Mouse (Mus musculus) lung, embryonic 16.5 days (tissue): ENCODE measurements around the gene Cbll1. TPM values are rescaled to one million over a fixed set of nuclear protein-coding genes. Genes with fewer than 3 reads are reported as not detected.

Experiments used
- ATAC-seq: fragments of 200-750 bp; cut with Nextera tagmentation; 2 replicates; pipeline ENCODE4 v1.8.0; 2017; ENCODE audit warnings: low read depth, mild to moderate bottlenecking, moderate library complexity
- H3K27ac ChIP-seq: fragments of 300-500 bp; sonication (generic); 2 replicates; pipeline ENCODE4 v1.5.1; 2014; ENCODE audit warnings: mild to moderate bottlenecking, control low read depth, low read length
- H3K27me3 ChIP-seq: fragments of 300-500 bp; sonication (generic); 2 replicates; pipeline ENCODE4 v1.6.1; 2014; ENCODE audit warnings: low read depth, low read length, mixed read lengths; ENCODE audit not compliant: control insufficient read depth, insufficient read depth
- H3K36me3 ChIP-seq: fragments of 300-500 bp; sonication (generic); 2 replicates; pipeline ENCODE4 v1.6.1; 2014; ENCODE audit warnings: low read length; ENCODE audit not compliant: control insufficient read depth, insufficient read depth
- H3K4me1 ChIP-seq: fragments of 300-500 bp; sonication (generic); replicated peaks from 2 replicates; pipeline ENCODE4 v1.6.1; 2014; ENCODE audit warnings: low read length, mixed read lengths; ENCODE audit not compliant: control insufficient read depth, insufficient read depth
- H3K4me2 ChIP-seq: fragments of 300-500 bp; sonication (generic); 2 replicates; pipeline ENCODE4 v1.6.1; 2014; ENCODE audit warnings: low read depth, low read length, control low read depth
- H3K4me3 ChIP-seq: fragments of 300-500 bp; sonication (generic); 2 replicates; pipeline ENCODE4 v1.5.1; 2014; ENCODE audit warnings: mild to moderate bottlenecking, low read length, control low read depth
- H3K9ac ChIP-seq: fragments of 300-500 bp; sonication (generic); 2 replicates; pipeline ENCODE4 v1.6.1; 2014; ENCODE audit warnings: low read length, control low read depth
- H3K9me3 ChIP-seq: fragments of 300-500 bp; sonication (generic); 2 replicates; pipeline ENCODE4 v1.6.1; 2016; ENCODE audit warnings: low read length; ENCODE audit not compliant: control insufficient read depth
- WGBS: fragments of 180-500 bp; shearing (Covaris S2); extraction: QIAGEN DNeasy Blood & Tissue Kit; methylation state at CpG from one replicate; pipeline ENCODE4 v1.1.7; 2014; 5-methylcytosine and 5-hydroxymethylcytosine counted together
- polyA plus RNA-seq: library from polyadenylated mRNA; unstranded; fragments of >200 nt; fragmentation: Nextera tagmentation; extraction: Ambion mirVana; gene quantifications from 2 replicates; pipeline ENCODE4 v1.2.1, GENCODE M21; 2015

Gene Cbll1
- polyA plus RNA-seq, 1 experiment from 2014 or later = 16.6 TPM

DNA sequence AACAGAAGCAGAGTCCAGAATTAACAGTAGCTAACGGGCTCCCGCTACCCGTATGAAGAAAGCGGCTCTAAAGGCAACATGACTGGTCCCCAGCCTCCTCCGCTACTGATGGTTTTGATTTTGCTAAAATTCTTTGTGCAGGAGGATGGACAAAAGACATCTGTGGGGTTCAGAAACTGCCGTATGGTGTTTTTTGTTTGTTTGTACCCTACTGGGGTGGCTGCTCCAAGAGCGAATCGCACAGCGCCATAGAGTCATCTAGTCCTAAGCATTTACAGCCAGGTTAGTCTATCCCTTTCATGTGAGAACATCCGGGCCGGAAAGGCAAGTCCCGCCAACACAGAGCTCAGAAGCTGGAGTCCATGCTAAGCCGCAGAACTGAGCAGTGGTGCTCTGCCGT, 32.6 kb upstream of the Cbll1 start:
- Histone ChIP-seq H3K36me3 (no peaks in the 10 kb centered on the region), H3K27me3 (no peaks in the 10 kb centered on the region; the same call in 1 of the 2 replicates), H3K9ac (no peak overlapping the region), H3K4me1 (no peaks in the 10 kb centered on the region), H3K27ac (no peak overlapping the region), H3K9me3 (no peaks in the 10 kb centered on the region), H3K4me2 (no peak overlapping the region), H3K4me3 (no peak overlapping the region)
- no peak for ATAC-seq
- WGBS = 66% methylated on average over 14 of the region's 14 CpGs

DNA sequence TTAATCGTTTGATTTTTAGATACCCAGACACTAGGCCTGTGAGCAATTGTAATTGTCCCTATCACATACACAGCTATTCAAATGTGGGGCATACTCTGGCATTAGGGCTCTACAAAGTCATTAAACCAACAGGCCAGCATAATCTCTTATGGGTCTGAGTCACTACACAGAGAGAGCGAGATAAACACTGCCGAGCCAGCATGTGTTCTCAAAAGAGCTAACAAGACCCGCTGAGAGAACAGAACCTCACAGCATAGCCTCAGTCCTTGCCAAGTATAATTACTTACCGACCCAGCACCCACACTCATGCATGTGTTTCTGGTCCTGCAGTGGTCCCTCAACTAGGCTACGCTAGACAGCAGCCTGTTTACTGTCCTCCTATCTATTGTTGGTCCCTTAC, 28.0 kb upstream of the Cbll1 start:
- Histone ChIP-seq H3K27me3 (no peaks in the 10 kb centered on the region; the same call in 1 of the 2 replicates), H3K36me3 (no peaks in the 10 kb centered on the region), H3K4me1 (no peaks in the 10 kb centered on the region), H3K4me2 (no peak overlapping the region), H3K27ac (no peak overlapping the region), H3K9me3 (no peaks in the 10 kb centered on the region), H3K9ac (no peak overlapping the region), H3K4me3 (no peak overlapping the region)
- ATAC-seq = no peak
- WGBS = 53% methylated on average over 6 of the region's 6 CpGs

DNA sequence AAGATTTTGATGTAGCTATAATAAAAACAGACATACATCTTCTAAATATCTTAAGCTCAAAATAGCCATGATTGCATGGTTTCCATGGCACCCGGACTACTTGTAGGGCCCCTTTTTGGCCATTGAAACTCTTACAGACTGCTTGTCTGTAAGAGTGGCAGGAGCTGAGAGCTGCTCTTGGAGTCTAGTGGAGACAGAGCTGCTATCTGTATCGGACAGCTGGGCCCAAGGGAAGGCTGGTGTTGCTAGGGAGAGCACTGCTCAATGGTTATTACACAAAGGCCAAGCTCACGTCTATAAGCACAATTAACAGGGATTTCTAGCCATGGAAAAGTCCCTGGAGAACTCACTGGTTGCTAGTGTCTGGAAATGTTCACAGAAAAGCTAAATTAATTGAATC, 22.0 kb upstream of the Cbll1 start:
- WGBS = 48% methylated on average over 3 of the region's 3 CpGs
- ATAC-seq = no peak
- no peaks in the 10 kb centered on the region for H3K27me3 ChIP-seq

DNA sequence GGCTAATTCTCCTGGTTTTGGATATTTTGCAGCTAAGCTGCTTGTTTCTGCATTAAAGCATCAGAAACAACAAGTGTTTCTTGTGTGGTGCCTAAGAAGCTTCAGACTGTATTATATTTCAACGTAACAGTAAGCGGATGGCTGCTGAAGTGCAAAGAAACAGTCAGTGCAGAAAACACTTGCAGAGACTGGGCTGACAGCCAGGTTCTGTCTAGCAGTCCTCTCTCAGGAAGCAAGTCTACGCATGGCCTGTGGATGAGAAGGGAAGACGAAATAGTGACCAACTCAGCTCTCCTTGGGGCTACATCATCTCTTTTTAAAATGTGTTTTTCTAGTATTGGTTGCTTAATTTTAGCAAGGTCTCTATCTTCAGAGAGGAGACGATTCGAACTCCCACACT, 20.7 kb upstream of the Cbll1 start:
- H3K4me2 ChIP-seq = no peak overlapping the region
- no peaks in the 10 kb centered on the region for H3K9me3 ChIP-seq
- no peak overlapping the region for H3K27ac ChIP-seq
- no peaks in the 10 kb centered on the region for H3K4me1 ChIP-seq
- no peak overlapping the region for H3K4me3 ChIP-seq
- WGBS = 48% methylated on average over 6 of the region's 6 CpGs
- H3K9ac ChIP-seq = no peak overlapping the region
- H3K27me3 ChIP-seq = no peaks in the 10 kb centered on the region
- ATAC-seq = no peak
- H3K36me3 ChIP-seq = no peaks in the 10 kb centered on the region

More for the DNA sequence above, 22.0 kb upstream of the Cbll1 start:
- Histone ChIP-seq H3K9ac (no peak overlapping the region), H3K9me3 (no peaks in the 10 kb centered on the region), H3K27ac (no peak overlapping the region), H3K4me2 (no peak overlapping the region), H3K4me1 (no peaks in the 10 kb centered on the region), H3K4me3 (no peak overlapping the region), H3K36me3 (no peaks in the 10 kb centered on the region)

DNA sequence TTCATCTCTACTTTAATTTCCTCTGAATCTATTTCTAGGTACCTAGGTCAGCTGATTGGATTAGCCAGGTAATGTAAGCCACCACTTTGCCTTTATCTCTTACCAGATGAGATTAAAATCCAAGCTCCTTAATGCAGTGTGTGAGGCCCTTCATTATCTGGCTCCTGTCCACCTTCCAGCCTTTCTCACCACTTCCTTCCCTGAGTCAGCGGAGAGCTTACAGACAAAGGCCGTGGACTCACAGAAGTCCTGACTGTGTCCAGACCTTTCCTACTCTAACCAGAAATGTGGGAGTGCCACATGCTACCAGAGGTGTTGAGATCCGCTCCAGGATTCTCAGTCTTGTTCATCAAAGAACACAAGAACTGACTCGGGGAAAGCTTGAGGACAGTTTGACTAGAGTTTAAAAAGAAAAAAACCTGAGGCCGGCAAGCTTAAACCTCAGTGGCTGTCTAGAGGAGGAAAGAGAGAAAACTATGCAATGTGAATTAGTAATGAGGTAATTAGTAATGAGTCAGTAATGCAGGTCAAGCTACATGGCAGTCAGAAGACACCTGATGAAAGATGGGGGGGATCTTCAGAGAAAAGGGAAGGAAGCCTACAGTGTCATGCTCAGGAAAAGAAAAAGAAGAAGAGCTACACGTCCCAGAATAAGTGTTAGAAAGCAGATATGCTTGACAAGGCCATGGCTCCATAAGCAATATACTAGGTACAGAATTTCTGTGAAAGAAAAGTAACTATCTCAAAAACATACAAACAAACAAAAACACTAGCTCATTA, 14.5 kb upstream of the Cbll1 start:
- Histone ChIP-seq H3K4me2 (no peak overlapping the region), H3K4me1 (no peaks in the 10 kb centered on the region), H3K27ac (no peak overlapping the region), H3K36me3 (no peaks in the 10 kb centered on the region), H3K27me3 (no peaks in the 10 kb centered on the region), H3K9ac (no peak overlapping the region), H3K9me3 (no peaks in the 10 kb centered on the region), H3K4me3 (no peak overlapping the region)
- ATAC-seq = no peak
- whole genome bisulfite sequencing = 64% methylated on average over 6 of the region's 6 CpGs

DNA sequence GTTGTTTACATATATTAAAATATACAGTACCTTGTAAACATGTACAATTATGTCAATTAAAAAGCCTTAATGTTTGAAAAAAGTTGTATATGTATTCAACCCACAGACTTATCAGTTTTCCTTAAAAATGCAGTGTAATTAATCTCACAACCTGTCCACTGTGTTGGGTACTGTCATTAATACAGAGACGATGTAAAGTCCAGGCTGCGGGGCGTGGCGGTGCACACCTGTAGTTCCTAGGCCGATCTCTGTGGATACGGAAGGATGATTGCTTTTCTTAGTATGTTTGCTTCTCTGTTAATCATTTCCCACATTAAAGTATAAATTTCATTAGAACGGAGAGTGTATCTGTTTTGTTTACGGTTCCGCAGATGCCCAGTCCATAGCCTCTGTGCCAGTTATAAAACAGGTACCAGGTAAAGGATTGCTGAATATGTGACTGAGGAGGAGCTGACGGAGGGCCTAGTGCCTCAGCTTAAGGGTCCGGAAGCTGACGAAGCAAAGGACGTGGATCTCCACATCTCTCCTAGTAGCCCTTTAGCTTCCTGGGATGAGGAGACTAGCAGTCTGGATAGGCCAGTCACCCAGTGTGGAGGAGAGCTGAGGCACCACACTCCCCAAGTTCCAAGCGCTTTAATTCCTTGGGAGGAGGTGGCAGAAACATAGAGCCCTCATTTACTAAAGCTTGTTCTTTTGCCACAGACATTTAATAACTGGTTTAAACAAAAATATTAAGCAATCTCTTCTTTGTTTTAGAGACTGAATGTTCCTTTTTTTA, 13.4 kb upstream of the Cbll1 start:
- Histone ChIP-seq H3K36me3 (no peaks in the 10 kb centered on the region), H3K9me3 (no peaks in the 10 kb centered on the region), H3K4me1 (no peaks in the 10 kb centered on the region), H3K27ac (no peak overlapping the region), H3K9ac (no peak overlapping the region), H3K27me3 (no peaks in the 10 kb centered on the region), H3K4me3 (no peak overlapping the region), H3K4me2 (no peak overlapping the region)
- 81% methylated on average over 14 of the region's 14 CpGs for WGBS
- no peak for ATAC-seq

DNA sequence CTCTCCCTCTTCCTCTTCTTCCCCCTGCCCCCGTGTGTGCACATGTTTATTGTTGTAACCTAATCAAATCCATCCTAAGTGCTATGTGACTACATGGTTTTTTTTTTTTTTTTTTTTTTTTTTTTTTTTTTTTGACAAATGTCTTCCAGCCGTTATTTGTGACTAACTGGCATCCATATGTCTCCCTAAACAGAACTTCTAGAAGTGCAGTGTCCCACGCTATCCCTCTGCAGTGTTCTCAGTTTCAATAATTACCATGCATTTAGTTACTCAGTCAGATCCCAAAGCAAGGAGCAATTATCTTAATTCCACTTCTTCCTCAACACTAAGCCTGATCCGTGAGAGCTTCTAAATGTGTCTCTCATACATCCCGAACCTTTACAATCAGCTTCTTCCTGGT, 11.8 kb upstream of the Cbll1 start:
- Histone ChIP-seq H3K27me3 (no peaks in the 10 kb centered on the region), H3K27ac (no peak overlapping the region), H3K9ac (no peak overlapping the region), H3K4me1 (no peaks in the 10 kb centered on the region), H3K9me3 (no peaks in the 10 kb centered on the region), H3K4me2 (no peak overlapping the region), H3K4me3 (no peak overlapping the region), H3K36me3 (no peaks in the 10 kb centered on the region)
- 56% methylated on average over 5 of the region's 5 CpGs for WGBS
- ATAC-seq = no peak

DNA sequence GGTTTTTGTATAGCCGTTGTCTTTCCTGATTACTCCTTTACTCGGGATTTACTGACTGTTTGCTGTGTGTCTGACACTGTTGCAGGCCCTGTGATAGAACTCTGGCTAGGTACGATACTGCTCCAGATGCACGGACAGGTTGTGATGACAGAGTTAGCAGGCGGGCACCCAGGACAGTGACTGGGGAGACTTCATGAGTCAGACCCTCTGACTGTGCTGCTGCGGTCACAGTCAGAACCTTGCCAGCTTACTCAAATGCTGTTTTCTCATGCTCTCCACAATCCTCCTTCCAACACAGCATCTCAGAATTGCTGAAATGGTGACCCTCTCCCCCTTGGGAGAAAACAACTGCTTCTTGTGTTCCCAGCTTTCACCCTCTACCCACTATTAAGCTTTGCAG, 9.1 kb upstream of the Cbll1 start:
- no peaks in the 10 kb centered on the region for H3K27me3 ChIP-seq
- no peaks in the 10 kb centered on the region for H3K4me1 ChIP-seq
- no peak overlapping the region for H3K4me3 ChIP-seq
- H3K36me3 ChIP-seq = no peaks in the 10 kb centered on the region
- no peak overlapping the region for H3K9ac ChIP-seq
- no peak overlapping the region for H3K4me2 ChIP-seq
- 75% methylated on average over 6 of the region's 6 CpGs for WGBS
- H3K27ac ChIP-seq = no peak overlapping the region
- ATAC-seq = no peak
- H3K9me3 ChIP-seq = no peaks in the 10 kb centered on the region

DNA sequence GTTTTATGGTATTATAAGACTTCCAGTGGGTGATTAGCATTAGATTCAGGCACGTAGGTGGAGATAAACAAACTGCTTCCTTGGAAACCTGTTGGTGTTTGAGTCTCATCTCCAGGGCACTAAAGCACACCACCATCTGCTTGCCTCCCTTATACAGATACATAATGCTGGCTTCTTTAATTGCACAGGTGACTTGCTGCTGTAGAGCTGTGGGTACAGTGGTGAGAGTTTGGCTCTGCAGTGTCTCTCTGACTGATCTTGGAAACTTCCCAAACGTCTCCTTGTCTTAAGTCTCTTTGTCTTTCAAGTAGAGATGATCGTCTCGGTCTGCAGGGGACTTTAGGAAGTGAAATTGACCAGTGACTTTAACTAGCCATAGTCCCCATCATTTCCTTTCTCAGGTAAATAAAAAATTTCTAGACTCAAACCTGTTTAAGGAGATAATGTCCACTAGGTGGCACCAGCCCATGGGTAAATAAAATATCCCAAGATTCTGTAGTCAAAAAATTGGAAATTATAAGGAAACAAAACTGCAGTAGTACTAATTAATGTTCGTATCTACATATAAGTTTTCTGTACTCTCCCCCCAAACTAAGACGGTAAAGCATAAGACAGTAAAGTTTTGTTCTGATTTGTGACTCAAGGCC, 8.4 kb upstream of the Cbll1 start:
- H3K9ac ChIP-seq = no peak overlapping the region
- no peaks in the 10 kb centered on the region for H3K27me3 ChIP-seq
- 36% methylated on average over 6 of the region's 6 CpGs for WGBS
- H3K4me3 ChIP-seq = no peak overlapping the region
- H3K4me2 ChIP-seq = no peak overlapping the region
- no peaks in the 10 kb centered on the region for H3K36me3 ChIP-seq
- no peak overlapping the region for H3K27ac ChIP-seq
- no peaks in the 10 kb centered on the region for H3K4me1 ChIP-seq
- no peak for ATAC-seq
- H3K9me3 ChIP-seq = no peaks in the 10 kb centered on the region
